Mouse (Mus musculus): ENCODE results near the gene Bmpr1b. TPM values are rescaled to one million over a fixed set of nuclear protein-coding genes. Genes with fewer than 3 reads are reported as not detected.

The Bmpr1b gene
- polyA plus RNA-seq, 1 experiment from 2014 or later: 0.09 TPM

DNA sequence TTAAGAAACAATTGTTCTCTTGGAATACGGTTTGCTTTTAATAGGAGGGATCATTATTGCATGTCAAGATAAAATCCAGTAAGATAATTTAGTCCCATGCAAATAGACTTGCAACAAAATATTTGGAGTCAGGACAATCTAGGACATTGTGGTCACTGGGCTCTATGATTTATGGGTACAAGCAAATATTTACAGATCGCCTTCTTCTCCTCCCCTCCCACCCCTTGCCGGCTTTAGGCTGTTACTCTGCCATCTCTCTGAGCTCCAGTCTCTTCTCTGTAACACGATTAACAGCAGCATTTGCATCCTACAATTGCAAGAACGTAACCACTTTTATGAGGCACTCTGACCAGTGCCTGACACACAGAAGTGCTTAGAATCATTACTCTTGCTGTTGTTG is 104.1 kb downstream of the Bmpr1b start:
- no peaks in the 10 kb centered on the region for H3K4me1 ChIP-seq (ENCODE audit: control insufficient read depth, low read depth, low read length)
- H3K4me2 ChIP-seq (ENCODE audit: low read depth, low read length): no peak overlapping the region
- 48% methylated on average over 5 of the region's 5 CpGs for WGBS (ENCODE audit: insufficient replicate concordance)

DNA sequence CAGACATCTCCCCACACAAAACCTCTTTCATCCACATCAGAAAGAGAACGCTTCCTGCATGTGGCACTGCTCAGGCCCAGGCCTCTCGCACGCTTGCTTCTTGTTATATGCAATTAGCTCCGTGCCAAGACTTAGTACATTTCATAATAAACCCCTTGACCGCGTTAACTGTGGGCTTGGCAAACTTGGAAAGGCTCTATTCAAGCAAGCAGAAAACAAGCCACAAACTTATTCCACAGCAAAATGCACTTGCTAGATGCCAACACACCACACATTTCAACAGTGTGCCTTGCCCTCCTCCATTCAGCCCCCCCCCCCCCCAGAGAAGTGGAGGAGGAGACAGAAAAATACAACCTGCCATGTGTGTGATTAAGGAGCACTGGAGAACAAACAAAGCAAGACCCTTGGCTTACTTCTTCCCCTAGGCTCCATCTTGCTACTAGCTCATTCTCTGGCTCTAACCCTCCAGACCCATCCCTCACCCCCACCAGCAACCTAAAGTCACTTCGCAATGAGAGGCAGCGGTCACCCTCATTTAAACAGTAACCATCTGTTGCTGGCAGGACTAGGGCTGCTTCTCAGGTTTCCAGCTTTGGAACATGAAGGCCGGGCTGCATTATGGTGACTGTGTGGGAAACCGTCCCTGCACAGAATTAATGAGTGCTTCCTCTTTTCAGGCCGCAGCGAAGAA is 105.5 kb downstream of the Bmpr1b start:
- Histone ChIP-seq H3K4me3 (ENCODE audit: low read depth, low read length) (no peak overlapping the region), H3K9me3 (replicated peaks; ENCODE audit: control insufficient read depth, low read length) (no peaks in the 10 kb centered on the region), H3K36me3 (ENCODE audit: control insufficient read depth, insufficient read depth) (no peaks in the 10 kb centered on the region), H3K9ac (ENCODE audit: low read depth, low read length) (no peak overlapping the region), H3K4me1 (ENCODE audit: control insufficient read depth, low read depth, low read length) (no peaks in the 10 kb centered on the region), H3K4me2 (ENCODE audit: low read depth, low read length) (no peak overlapping the region), H3K27ac (ENCODE audit: low read length) (no peak overlapping the region), H3K27me3 (ENCODE audit: control insufficient read depth, insufficient read depth, low read depth, low read length) (no peaks in the 10 kb centered on the region)
- 45% methylated on average over 12 of the region's 12 CpGs for WGBS (ENCODE audit: insufficient replicate concordance)
- ATAC-seq (ENCODE audit: low read depth): no peak

More for the DNA sequence above, 104.1 kb downstream of the Bmpr1b start:
- no peak overlapping the region for H3K27ac ChIP-seq (ENCODE audit: low read length)
- no peaks in the 10 kb centered on the region for H3K36me3 ChIP-seq (ENCODE audit: control insufficient read depth, insufficient read depth)
- H3K4me3 ChIP-seq (ENCODE audit: low read depth, low read length): no peak overlapping the region
- ATAC-seq (ENCODE audit: low read depth): no peak
- H3K9me3 ChIP-seq (replicated peaks; ENCODE audit: control insufficient read depth, low read length): no peaks in the 10 kb centered on the region
- H3K9ac ChIP-seq (ENCODE audit: low read depth, low read length): no peak overlapping the region
- H3K27me3 ChIP-seq (ENCODE audit: control insufficient read depth, insufficient read depth, low read depth, low read length): no peaks in the 10 kb centered on the region

DNA sequence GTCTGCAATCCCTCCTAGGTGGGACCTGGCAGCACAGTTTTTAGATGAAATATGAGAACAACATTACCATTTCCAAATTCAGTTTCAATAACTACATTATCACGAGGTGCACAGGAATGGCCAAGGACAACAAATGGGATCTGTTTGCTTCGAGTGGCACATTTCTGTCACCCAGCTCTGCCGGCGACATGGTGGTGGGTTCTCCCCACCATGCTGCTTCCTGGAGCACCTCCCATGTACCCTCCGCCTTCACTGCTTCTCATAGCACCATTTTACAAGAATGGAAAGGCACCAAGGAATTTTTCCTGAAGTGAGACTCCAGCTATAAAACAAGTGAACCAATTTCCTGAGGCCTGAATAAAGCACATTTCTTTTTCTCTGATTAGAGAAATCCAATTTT is 108.0 kb downstream of the Bmpr1b start:
- no peak overlapping the region for H3K4me3 ChIP-seq (ENCODE audit: low read depth, low read length)
- no peaks in the 10 kb centered on the region for H3K36me3 ChIP-seq (ENCODE audit: control insufficient read depth, insufficient read depth)
- H3K9ac ChIP-seq (ENCODE audit: low read depth, low read length): no peak overlapping the region
- no peak for ATAC-seq (ENCODE audit: low read depth)
- no peaks in the 10 kb centered on the region for H3K4me1 ChIP-seq (ENCODE audit: control insufficient read depth, low read depth, low read length)
- H3K9me3 ChIP-seq (replicated peaks; ENCODE audit: control insufficient read depth, low read length): no peaks in the 10 kb centered on the region
- no peak overlapping the region for H3K4me2 ChIP-seq (ENCODE audit: low read depth, low read length)
- no peak overlapping the region for H3K27ac ChIP-seq (ENCODE audit: low read length)
- WGBS (ENCODE audit: insufficient replicate concordance): 66% methylated on average over 5 of the region's 5 CpGs
- no peaks in the 10 kb centered on the region for H3K27me3 ChIP-seq (ENCODE audit: control insufficient read depth, insufficient read depth, low read depth, low read length)

DNA sequence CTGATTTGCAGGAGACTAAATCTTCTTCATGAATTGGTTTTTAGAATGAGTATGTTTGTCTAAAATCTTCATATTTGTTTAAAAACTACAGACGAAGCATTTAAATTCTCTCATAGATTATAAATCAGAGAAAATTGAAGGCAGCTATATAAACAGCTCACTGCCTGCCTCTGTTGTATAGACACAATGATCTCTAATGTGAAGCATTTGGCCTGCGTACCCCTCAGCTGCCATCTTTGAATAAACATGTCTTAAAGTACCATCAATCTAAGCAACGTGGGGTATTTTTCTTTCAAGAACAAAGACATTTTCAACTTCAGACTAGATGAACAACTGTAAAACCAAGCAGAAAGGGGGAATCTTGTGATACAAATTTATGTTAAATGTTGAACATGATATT is 109.3 kb downstream of the Bmpr1b start:
- 59% methylated on average over 3 of the region's 3 CpGs for WGBS (ENCODE audit: insufficient replicate concordance)

DNA sequence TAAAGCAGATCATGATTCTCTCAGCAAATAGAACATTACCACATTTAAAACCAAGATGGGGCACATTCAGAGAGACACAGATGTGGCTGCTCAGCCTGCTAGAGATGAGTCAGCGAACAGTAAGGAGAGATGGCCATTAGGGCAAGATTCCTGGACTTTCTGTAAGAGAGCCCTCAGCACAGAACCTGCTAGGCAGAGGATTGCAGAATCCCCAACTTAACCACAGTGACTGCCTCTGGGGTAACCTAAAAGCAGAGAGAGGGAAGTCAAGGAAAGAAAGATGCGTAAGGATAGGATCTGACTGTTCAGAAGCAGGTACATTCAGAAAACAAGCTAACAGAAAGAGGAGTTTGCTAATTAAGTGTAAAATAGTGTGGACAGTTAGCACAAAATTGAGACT is 118.5 kb downstream of the Bmpr1b start:
- no peaks in the 10 kb centered on the region for H3K36me3 ChIP-seq (ENCODE audit: control insufficient read depth, insufficient read depth)
- no peaks in the 10 kb centered on the region for H3K27me3 ChIP-seq (ENCODE audit: control insufficient read depth, insufficient read depth, low read depth, low read length)
- H3K4me2 ChIP-seq (ENCODE audit: low read depth, low read length): no peak overlapping the region
- no peak for ATAC-seq (ENCODE audit: low read depth)
- H3K4me1 ChIP-seq (ENCODE audit: control insufficient read depth, low read depth, low read length): no peaks in the 10 kb centered on the region
- no peak overlapping the region for H3K4me3 ChIP-seq (ENCODE audit: low read depth, low read length)
- no peak overlapping the region for H3K9ac ChIP-seq (ENCODE audit: low read depth, low read length)
- 70% methylated on average over 2 of the region's 2 CpGs for WGBS (ENCODE audit: insufficient replicate concordance)
- H3K27ac ChIP-seq (ENCODE audit: low read length): no peak overlapping the region
- no peaks in the 10 kb centered on the region for H3K9me3 ChIP-seq (replicated peaks; ENCODE audit: control insufficient read depth, low read length)

More for the DNA sequence above, 109.3 kb downstream of the Bmpr1b start:
- no peak for ATAC-seq (ENCODE audit: low read depth)
- H3K4me2 ChIP-seq (ENCODE audit: low read depth, low read length): no peak overlapping the region
- no peak overlapping the region for H3K9ac ChIP-seq (ENCODE audit: low read depth, low read length)
- H3K27me3 ChIP-seq (ENCODE audit: control insufficient read depth, insufficient read depth, low read depth, low read length): no peaks in the 10 kb centered on the region
- H3K4me1 ChIP-seq (ENCODE audit: control insufficient read depth, low read depth, low read length): no peaks in the 10 kb centered on the region
- no peaks in the 10 kb centered on the region for H3K9me3 ChIP-seq (replicated peaks; ENCODE audit: control insufficient read depth, low read length)
- no peak overlapping the region for H3K27ac ChIP-seq (ENCODE audit: low read length)
- no peak overlapping the region for H3K4me3 ChIP-seq (ENCODE audit: low read depth, low read length)
- no peaks in the 10 kb centered on the region for H3K36me3 ChIP-seq (ENCODE audit: control insufficient read depth, insufficient read depth)

DNA sequence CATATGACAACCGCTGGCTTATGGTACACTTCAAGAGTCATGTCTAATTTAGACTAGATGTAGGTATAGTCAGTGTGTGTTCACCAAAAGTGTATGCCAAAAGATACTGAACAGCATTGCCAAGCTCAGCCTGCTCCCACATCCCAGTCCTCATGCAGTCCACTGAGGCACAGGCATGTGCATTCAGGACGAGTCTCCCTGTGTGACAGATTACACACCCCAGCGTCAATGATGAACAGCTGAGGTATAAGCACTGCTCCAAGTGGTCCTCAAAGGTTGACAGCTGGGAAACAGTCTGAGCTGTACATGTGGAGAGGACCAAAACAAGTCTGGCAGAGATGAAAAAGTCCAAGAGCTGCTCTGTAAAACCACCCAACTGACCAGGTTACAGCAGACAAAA is 119.6 kb downstream of the Bmpr1b start:
- Histone ChIP-seq H3K4me2 (ENCODE audit: low read depth, low read length) (no peak overlapping the region), H3K27me3 (ENCODE audit: control insufficient read depth, insufficient read depth, low read depth, low read length) (no peaks in the 10 kb centered on the region), H3K4me3 (ENCODE audit: low read depth, low read length) (no peak overlapping the region), H3K4me1 (ENCODE audit: control insufficient read depth, low read depth, low read length) (no peaks in the 10 kb centered on the region), H3K27ac (ENCODE audit: low read length) (no peak overlapping the region), H3K9me3 (replicated peaks; ENCODE audit: control insufficient read depth, low read length) (no peaks in the 10 kb centered on the region), H3K36me3 (ENCODE audit: control insufficient read depth, insufficient read depth) (no peaks in the 10 kb centered on the region), H3K9ac (ENCODE audit: low read depth, low read length) (no peak overlapping the region)
- no peak for ATAC-seq (ENCODE audit: low read depth)
- WGBS (ENCODE audit: insufficient replicate concordance): 63% methylated on average over 3 of the region's 3 CpGs

DNA sequence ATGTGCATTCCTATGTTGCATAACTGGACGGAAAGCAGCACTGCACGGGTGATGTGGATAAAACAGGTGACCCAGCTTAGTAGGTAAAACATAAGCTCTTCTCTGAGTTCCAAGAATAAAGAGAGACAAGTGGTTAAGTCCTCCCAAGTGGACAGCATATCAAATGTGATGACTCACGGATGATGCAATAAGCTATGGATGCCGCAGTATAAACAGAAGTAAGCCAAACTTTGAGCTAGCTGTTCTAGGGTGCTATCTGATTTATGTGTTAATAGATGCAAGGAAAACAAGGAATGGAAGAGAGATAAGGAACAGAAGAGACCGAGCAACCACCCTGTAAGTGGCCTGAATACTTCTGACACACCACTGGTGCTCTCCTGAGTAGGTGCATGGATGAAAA is 120.1 kb downstream of the Bmpr1b start:
- Histone ChIP-seq H3K9me3 (replicated peaks; ENCODE audit: control insufficient read depth, low read length) (no peaks in the 10 kb centered on the region), H3K4me1 (ENCODE audit: control insufficient read depth, low read depth, low read length) (no peaks in the 10 kb centered on the region), H3K27me3 (ENCODE audit: control insufficient read depth, insufficient read depth, low read depth, low read length) (no peaks in the 10 kb centered on the region), H3K4me2 (ENCODE audit: low read depth, low read length) (no peak overlapping the region), H3K4me3 (ENCODE audit: low read depth, low read length) (no peak overlapping the region), H3K36me3 (ENCODE audit: control insufficient read depth, insufficient read depth) (no peaks in the 10 kb centered on the region), H3K9ac (ENCODE audit: low read depth, low read length) (no peak overlapping the region), H3K27ac (ENCODE audit: low read length) (no peak overlapping the region)
- no peak for ATAC-seq (ENCODE audit: low read depth)
- WGBS (ENCODE audit: insufficient replicate concordance): 60% methylated on average over 5 of the region's 5 CpGs

DNA sequence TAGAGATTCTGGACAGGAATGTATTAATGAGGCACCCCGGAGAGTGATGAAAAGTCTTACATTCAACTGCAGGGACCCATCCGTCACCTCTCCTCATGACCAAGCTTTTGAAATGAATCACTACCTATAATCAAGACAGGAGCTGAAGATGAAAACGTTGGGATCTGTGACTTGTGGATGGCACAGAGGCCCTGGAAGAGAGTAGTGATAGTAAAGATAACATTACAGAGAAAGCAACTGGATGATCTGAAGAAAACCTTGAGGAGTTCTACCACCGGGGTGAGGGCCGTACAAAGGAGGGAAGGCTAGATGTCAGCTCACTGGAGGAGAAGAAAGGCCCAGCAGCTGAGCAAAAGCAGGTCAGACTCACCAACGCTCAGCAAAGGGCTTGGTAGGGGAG is 120.7 kb downstream of the Bmpr1b start:
- H3K9ac ChIP-seq (ENCODE audit: low read depth, low read length): no peak overlapping the region
- no peak for ATAC-seq (ENCODE audit: low read depth)
- H3K27ac ChIP-seq (ENCODE audit: low read length): no peak overlapping the region
- H3K4me3 ChIP-seq (ENCODE audit: low read depth, low read length): no peak overlapping the region
- 56% methylated on average over 6 of the region's 6 CpGs for WGBS (ENCODE audit: insufficient replicate concordance)
- H3K27me3 ChIP-seq (ENCODE audit: control insufficient read depth, insufficient read depth, low read depth, low read length): no peaks in the 10 kb centered on the region
- no peaks in the 10 kb centered on the region for H3K4me1 ChIP-seq (ENCODE audit: control insufficient read depth, low read depth, low read length)
- no peak overlapping the region for H3K4me2 ChIP-seq (ENCODE audit: low read depth, low read length)
- H3K9me3 ChIP-seq (replicated peaks; ENCODE audit: control insufficient read depth, low read length): no peaks in the 10 kb centered on the region
- H3K36me3 ChIP-seq (ENCODE audit: control insufficient read depth, insufficient read depth): no peaks in the 10 kb centered on the region

DNA sequence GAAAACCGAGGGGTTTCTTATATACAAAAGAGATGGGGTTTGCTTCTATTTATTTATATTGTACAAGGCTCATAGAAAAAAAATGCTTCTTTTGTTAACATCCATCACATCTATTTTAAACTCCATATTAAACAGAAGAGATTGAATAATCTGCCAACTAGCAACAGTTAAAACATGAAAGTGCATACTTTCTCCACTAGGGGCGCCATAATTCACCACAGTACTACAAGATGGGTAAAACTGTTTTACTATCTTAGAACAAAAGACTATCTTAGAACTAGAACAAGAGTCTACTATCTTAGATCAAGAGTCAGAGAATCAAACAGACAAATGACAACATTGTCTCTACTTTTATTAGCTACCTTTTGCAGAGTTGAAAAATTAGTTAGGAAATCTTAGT is 125.8 kb downstream of the Bmpr1b start:
- H3K4me2 ChIP-seq (ENCODE audit: low read depth, low read length): no peak overlapping the region
- no peak overlapping the region for H3K27ac ChIP-seq (ENCODE audit: low read length)
- WGBS (ENCODE audit: insufficient replicate concordance): 30% methylated on average over 2 of the region's 2 CpGs
- no peak for ATAC-seq (ENCODE audit: low read depth)
- no peaks in the 10 kb centered on the region for H3K27me3 ChIP-seq (ENCODE audit: control insufficient read depth, insufficient read depth, low read depth, low read length)
- H3K4me3 ChIP-seq (ENCODE audit: low read depth, low read length): no peak overlapping the region
- no peaks in the 10 kb centered on the region for H3K9me3 ChIP-seq (replicated peaks; ENCODE audit: control insufficient read depth, low read length)
- no peaks in the 10 kb centered on the region for H3K4me1 ChIP-seq (ENCODE audit: control insufficient read depth, low read depth, low read length)
- H3K9ac ChIP-seq (ENCODE audit: low read depth, low read length): no peak overlapping the region
- no peaks in the 10 kb centered on the region for H3K36me3 ChIP-seq (ENCODE audit: control insufficient read depth, insufficient read depth)
